Mouse (Mus musculus) heart, adult 2 months (tissue): ENCODE results near the gene Usp49.

ENCODE experiments used
- CTCF ChIP-seq: fragments of 200-600 bp; IDR thresholded peaks from 2 replicates; pipeline ENCODE4 v1.8.1; 2022; ENCODE audit warnings: antibody characterized with exemption, mild to moderate bottlenecking, moderate library complexity
- POLR2A ChIP-seq: fragments of 200-500 bp; IDR thresholded peaks from 2 replicates; pipeline ENCODE4 v1.6.1; 2011; ENCODE audit warnings: mild to moderate bottlenecking, low read depth, low read length, control low read depth; ENCODE audit not compliant: insufficient read depth

DNA sequence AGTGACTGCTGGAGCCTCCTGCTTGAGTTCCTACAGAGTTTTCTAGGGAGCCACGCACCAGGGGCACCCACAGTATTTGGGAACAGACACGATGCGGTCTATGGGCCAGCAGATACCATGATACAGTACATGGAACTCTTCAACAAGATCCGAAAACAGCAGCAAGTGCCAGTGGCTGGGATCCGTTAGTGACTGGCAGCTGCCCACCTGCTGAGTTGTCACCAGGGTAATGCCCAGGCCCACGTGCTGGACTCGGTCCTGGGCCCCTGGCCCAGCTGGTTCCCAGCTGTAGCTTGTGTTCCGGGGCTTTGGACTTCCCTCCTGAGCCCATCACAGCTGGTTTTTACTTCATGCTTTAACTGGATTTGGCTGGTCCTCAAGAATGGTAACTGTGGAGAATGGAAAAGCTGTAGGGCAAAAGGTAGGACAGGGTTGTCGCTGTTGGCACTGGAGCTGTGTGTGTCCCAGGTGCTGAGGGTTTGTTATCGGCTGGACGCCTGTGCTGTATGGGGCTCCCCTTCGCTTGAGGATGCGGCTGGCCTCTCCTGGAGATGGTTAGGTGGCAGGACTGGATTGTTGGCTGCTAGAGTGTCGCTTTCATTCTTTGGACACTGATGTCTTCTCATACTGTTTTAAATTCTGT lies 7.5 kb upstream of the Usp49 start:
- TF ChIP-seq POLR2A = no peak
- no peak for TF ChIP-seq CTCF
